Mouse (Mus musculus): ENCODE data around the gene Kremen2.

Gene Kremen2

GRCm38 (mm10) chr17:23760231-23760630 is 14.6 kb upstream of the Kremen2 start:
- no peak for DNase-seq (ENCODE audit: extremely low spot score, low spot score)

GRCm38 (mm10) chr17:23758801-23759200 is 13.2 kb upstream of the Kremen2 start:
- no peak for DNase-seq (ENCODE audit: extremely low spot score, low spot score)

GRCm38 (mm10) chr17:23757581-23757980 is 11.9 kb upstream of the Kremen2 start:
- DNase-seq (ENCODE audit: extremely low spot score, low spot score), result no peak

- no peak for DNase-seq (ENCODE audit: extremely low spot score, low spot score)
Measured at GRCm38 (mm10) chr17:23755689-23756088, 10.1 kb upstream of the Kremen2 start.

- DNase-seq (ENCODE audit: extremely low spot score, low spot score), result no peak
Measured at GRCm38 (mm10) chr17:23749400-23750191, 4.0 kb upstream of the Kremen2 start.

- peak; percentile 53 for DNase-seq (ENCODE audit: extremely low spot score, low spot score)
Measured at GRCm38 (mm10) chr17:23748631-23749391, 3.2 kb upstream of the Kremen2 start.

- no peak for DNase-seq (ENCODE audit: extremely low spot score, low spot score)
Measured at GRCm38 (mm10) chr17:23748026-23748425, 2.4 kb upstream of the Kremen2 start.

DNA sequence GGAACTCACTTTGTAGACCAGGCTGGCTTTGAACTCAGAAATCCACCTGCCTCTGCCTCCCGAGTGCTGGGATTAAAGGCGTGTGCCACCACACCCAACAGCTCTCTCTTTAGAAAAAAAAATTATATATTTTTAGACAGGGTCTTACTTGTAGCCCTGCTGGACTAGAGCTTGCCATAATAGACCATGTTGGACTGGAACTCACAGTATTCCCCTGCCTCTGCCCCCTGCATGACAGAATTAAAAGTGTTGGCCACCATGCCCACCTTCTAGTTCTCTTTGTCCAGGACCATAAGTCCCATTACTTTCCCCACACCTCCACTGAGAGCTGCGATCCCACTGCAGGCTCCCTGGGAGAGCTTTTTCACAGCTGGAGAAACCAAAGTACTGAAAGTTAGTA is 1.8 kb upstream of the Kremen2 start:
- no peak for DNase-seq (ENCODE audit: extremely low spot score, low spot score)

DNA sequence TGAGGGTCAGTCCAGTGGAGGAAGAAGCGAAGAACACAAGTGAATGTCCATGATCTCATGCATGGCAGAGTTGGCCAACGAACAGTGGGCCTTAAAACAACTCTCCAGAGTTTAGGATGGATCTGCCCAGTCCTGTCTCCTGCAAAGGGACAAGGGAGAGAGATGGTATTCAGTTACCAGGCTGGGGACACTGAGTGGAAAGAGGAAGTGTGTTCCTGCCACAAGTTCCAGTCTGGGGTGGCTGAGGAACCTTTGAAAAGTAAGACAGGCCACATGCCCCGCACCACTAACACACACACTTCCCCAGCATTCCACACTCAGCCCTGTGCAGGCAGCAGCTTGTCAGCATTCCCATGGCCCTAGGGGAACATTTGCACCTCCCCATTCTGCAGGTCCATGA is 1.1 kb upstream of the Kremen2 start:
- no peak for DNase-seq (ENCODE audit: extremely low spot score, low spot score)

DNA sequence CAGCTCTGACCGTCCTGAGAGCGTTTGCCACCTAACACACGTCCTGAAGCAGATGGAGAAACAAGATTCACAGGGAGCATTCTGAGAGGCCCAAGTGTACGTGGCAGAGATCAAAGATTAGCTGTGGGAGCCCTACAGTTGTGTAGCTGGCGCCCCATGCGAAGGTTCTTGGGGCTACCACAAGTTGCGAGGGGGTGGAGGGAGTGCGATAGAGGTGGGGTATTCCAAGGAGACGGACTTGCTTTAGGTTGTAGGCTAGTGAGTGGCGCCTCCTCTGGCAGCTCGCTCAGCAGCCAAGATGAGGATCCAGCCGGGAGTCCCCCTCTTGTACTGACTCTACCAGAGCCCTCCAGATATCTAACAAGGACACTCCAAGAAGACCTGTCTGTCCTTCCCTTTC is 678 bp upstream of the Kremen2 start:
- DNase-seq (ENCODE audit: extremely low spot score, low spot score), result peak; percentile 31

DNA sequence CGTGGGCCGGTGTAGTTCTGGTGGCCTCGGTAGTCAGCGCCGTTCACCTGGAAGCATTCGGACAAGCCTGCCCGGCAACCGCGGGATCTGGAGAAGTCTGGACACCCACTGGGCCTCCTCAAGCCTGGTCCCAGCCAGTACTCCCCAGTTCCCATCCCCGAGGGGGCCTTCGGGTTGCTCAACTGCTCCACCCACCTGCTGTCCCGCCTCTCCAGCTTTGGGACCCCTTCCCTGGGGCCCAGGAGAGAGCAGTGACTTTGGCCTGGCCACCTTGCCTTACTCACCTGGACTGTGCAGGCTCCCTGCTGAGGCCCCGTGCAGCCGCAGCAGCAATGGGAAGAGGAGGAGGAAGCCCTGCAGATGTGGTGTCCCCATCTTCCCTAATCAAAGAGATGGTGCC is 982 bp downstream of the Kremen2 start:
- DNase-seq (ENCODE audit: extremely low spot score, low spot score), result peak; percentile 33

- DNase-seq (ENCODE audit: extremely low spot score, low spot score), result no peak
Measured at GRCm38 (mm10) chr17:23744076-23744475, 1.6 kb downstream of the Kremen2 start.

DNA sequence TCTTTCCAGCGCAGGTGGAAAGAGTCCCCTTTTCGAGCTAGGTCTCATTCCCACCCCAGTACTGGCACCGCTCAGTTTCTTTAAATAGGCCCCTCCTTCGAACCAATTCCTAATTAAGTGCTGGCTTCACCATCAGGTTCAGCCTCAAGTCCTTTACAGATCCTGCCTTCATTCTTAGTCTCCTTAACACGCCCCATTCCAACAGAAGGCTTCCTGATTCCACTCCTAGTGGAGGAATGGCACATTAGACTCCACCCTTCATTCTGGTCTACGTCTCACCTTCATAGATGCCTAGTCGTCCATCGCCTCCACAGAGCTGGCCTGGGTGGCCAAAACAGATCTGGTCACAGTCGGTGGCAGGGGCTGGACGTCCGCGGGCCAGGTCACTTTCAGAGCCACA is 2.7 kb downstream of the Kremen2 start:
- no peak for DNase-seq (ENCODE audit: extremely low spot score, low spot score)

- DNase-seq (ENCODE audit: extremely low spot score, low spot score), result peak; percentile 37
Measured at GRCm38 (mm10) chr17:23742210-23742793, 3.3 kb downstream of the Kremen2 start.

DNA sequence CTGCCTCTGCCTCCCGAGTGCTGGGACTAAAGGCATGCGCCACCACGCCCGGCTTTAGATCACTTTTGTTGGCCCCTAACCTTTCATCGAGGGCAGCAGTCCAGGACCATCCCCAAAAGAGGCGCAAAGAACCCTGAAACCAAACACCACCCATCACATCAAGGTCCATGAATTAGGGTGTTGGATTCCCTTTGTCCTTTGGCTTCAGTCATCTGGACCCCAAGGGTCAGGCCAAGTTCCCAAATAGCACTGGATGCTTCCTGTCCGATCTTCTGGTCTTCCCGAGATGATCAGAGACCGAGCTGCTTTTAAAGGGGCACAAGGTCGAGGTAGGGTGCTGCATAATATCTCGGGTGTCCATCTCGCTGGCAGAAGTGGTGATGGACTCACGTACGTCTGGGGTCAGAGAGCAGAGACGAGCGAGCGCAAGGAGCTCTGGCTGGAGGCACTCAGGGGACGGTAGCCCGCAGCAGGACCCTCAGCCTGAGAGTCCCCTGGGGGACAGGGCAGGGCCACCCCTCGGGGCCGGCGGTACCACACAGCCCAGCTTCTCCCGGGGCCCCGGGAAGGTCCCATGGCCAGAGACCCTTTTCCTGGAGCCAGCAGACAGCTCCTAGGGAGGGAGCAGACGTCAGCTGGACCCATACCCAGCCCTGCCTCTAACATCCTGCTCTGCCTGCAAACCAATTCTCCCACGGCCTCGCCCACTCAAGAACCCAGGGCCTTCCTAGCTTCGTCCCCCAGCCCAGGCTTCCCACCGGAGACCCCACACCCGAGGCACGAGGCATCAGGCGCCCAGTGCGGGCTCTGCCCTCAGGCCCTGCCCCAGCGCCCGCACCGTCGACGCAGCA is 4.0 kb downstream of the Kremen2 start:
- no peak for DNase-seq (ENCODE audit: extremely low spot score, low spot score)

DNA sequence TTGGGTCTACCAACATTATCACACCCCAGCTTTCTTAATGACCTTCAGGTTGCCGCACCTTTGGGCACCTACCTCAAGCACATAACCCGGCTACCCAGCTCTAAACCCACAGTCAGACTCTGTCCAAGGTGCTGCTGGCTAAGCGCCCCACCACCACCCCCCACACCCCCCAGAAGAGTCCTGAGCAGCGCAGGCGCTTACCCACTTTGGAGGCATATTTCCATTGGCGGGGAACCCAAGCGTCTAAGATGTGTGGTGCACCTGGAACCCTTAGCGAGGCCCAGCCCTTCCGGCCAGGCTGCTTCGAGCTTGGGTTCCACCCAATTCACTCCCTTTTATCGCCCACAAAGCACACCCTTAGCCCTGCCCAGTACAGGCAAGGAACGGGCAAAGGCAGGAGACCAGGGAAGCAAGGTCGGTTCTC is 5.0 kb downstream of the Kremen2 start, which contains the start of gene Paqr4:
TSS of gene Paqr4 (minus strand) at position 270 of the 424 bp plus-strand sequence.
- DNase-seq (ENCODE audit: extremely low spot score, low spot score), result no peak

DNA sequence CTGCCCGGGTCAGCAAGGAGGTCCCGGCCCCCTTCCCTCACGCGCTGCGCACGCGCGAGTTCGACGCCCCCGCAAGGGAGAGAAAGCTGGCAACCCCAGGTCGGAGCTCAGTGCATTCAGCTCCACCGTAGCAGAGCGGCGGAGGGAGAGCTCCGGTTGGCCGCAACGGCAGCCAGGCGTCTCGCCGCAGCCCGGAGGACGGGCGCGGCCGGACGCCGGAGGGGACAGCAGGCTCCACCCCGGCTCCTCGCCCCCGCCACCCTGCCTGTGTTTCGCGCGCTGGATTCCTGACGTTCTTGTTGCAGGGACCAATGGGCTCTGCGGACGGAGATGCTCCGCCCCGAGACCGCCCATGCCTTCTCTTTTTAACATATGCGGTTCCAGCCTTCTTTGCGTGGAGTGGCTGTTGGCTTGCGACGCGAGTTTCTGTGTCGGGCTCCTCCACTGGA is 5.5 kb downstream of the Kremen2 start:
- peak; percentile 88 for DNase-seq (ENCODE audit: extremely low spot score, low spot score)

DNA sequence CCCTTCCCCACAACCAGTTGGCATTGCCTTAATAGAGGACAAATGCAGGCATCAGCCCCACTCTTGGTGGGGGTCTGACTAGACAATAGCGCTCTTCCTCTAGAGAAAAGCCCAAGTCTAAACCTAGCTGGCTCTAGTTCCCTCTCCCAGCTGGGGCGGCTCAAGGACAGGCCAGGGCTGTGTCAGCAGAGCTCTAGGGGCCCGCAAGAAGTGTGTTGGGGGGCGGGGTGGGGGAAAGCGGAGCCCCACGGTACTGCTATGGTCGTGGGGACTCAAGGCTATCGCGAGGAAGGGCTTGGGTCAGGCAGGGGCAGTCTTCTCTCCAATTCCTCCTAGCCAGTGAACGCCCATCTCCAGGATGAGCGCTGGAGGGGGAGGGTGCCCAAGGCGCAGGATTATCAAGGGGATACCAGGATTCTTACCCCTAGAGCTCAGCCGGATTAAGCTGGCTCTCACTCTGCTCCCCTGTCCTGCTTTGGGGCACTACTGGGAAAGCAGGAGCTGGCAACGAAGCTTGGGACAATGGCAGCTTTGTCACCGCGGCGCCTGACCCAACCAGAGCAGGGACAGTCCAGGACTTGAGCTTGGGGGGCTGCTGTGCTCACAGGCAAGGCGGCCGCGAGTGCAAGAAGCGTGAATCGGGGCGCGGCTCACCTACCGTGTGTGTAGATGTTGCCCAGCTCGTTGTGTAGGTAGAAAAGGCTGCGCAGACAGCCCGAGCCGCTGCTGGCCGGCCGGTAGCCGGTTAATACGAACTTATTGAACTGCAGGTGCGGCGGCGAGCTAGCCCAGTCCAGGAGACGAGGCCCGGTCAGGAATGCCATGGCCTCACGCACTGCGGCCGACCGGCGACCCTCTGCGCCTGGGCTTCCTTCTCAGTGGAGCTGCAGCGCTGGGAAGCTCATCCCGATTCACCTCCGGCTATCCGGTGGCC is 6.2 kb downstream of the Kremen2 start:
- DNase-seq (ENCODE audit: extremely low spot score, low spot score), result no peak

DNA sequence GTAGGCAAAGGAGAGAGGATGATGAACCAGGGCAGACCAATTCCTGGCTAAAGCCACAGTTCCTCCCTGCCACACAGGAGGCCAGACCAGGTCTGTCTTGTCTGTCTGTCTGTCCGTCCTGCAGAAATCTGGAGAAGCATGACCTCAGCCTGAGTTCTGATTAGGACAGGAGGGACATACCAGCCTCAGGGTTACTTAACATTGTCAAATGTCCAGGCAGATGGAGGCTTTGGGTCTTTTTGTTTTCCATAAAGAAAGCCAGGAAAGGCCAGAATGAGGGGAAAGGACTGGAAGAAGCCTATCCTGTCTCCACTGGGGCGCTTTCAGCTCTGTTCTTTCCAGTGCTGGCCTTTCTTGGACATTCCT is 6.8 kb downstream of the Kremen2 start:
- no peak for DNase-seq (ENCODE audit: extremely low spot score, low spot score)
